Mouse (Mus musculus): ENCODE measurements at regions not wholly inside any gene's neighbourhood (a gene's known extent, or its start where the extent isn't known, plus 50 kb on each side); places are given as distances from the start of the nearest gene placed in this dataset.

GRCm38 (mm10) chr1:35992937-35993336 lies 75.3 kb upstream of the Hs6st1 start:
- 68% methylated on average over 3 of the region's 3 CpGs for WGBS
- Histone ChIP-seq H3K36me3 (ENCODE audit: control insufficient read depth, insufficient read depth, low read length) (no peaks in the 10 kb centered on the region), H3K4me1 (ENCODE audit: control insufficient read depth, insufficient read depth, low read length) (no peaks in the 10 kb centered on the region), H3K4me3 (ENCODE audit: low read length) (no peak overlapping the region), H3K27me3 (replicated peaks; ENCODE audit: control insufficient read depth, insufficient read depth, low read length) (no peaks in the 10 kb centered on the region), H3K4me2 (ENCODE audit: low read depth, low read length) (no peak overlapping the region), H3K27ac (ENCODE audit: low read length) (no peak overlapping the region), H3K9ac (ENCODE audit: low read depth, low read length) (no peak overlapping the region), H3K9me3 (ENCODE audit: control insufficient read depth, low read length) (peaks cover 7% of the 10 kb centered on the region; the same call in 1 of the 2 replicates)
- ATAC-seq: no peak

GRCm38 (mm10) chr1:35995691-35996090 lies 72.5 kb upstream of the Hs6st1 start:
- no peaks in the 10 kb centered on the region for H3K36me3 ChIP-seq (ENCODE audit: control insufficient read depth, insufficient read depth, low read length)
- 76% methylated on average over 6 of the region's 6 CpGs for whole genome bisulfite sequencing

GRCm38 (mm10) chr1:36001319-36001718 lies 66.9 kb upstream of the Hs6st1 start:
- Histone ChIP-seq H3K27me3 (replicated peaks; ENCODE audit: control insufficient read depth, insufficient read depth, low read length) (no peaks in the 10 kb centered on the region), H3K4me2 (ENCODE audit: low read depth, low read length) (no peak overlapping the region), H3K9me3 (ENCODE audit: control insufficient read depth, low read length) (no peaks in the 10 kb centered on the region), H3K36me3 (ENCODE audit: control insufficient read depth, insufficient read depth, low read length) (no peaks in the 10 kb centered on the region), H3K4me3 (ENCODE audit: low read length) (no peak overlapping the region), H3K27ac (ENCODE audit: low read length) (no peak overlapping the region), H3K4me1 (ENCODE audit: control insufficient read depth, insufficient read depth, low read length) (no peaks in the 10 kb centered on the region), H3K9ac (ENCODE audit: low read depth, low read length) (no peak overlapping the region)
- WGBS: 91% methylated on average over 5 of the region's 5 CpGs
- ATAC-seq: no peak

More at GRCm38 (mm10) chr1:35995691-35996090, 72.5 kb upstream of the Hs6st1 start:
- Histone ChIP-seq H3K27ac (ENCODE audit: low read length) (no peak overlapping the region), H3K27me3 (replicated peaks; ENCODE audit: control insufficient read depth, insufficient read depth, low read length) (no peaks in the 10 kb centered on the region), H3K9me3 (ENCODE audit: control insufficient read depth, low read length) (no peaks in the 10 kb centered on the region), H3K4me2 (ENCODE audit: low read depth, low read length) (no peak overlapping the region), H3K4me1 (ENCODE audit: control insufficient read depth, insufficient read depth, low read length) (no peaks in the 10 kb centered on the region), H3K4me3 (ENCODE audit: low read length) (no peak overlapping the region), H3K9ac (ENCODE audit: low read depth, low read length) (no peak overlapping the region)
- ATAC-seq: no peak

GRCm38 (mm10) chr1:36001821-36002220 lies 66.4 kb upstream of the Hs6st1 start:
- no peaks in the 10 kb centered on the region for H3K36me3 ChIP-seq (ENCODE audit: control insufficient read depth, insufficient read depth, low read length)
- no peak overlapping the region for H3K4me3 ChIP-seq (ENCODE audit: low read length)
- 76% methylated on average over 1 of the region's 1 CpGs for WGBS
- H3K9me3 ChIP-seq (ENCODE audit: control insufficient read depth, low read length): no peaks in the 10 kb centered on the region
- no peak overlapping the region for H3K27ac ChIP-seq (ENCODE audit: low read length)
- H3K9ac ChIP-seq (ENCODE audit: low read depth, low read length): no peak overlapping the region
- H3K27me3 ChIP-seq (replicated peaks; ENCODE audit: control insufficient read depth, insufficient read depth, low read length): no peaks in the 10 kb centered on the region
- no peak for ATAC-seq
- H3K4me1 ChIP-seq (ENCODE audit: control insufficient read depth, insufficient read depth, low read length): no peaks in the 10 kb centered on the region
- H3K4me2 ChIP-seq (ENCODE audit: low read depth, low read length): no peak overlapping the region

- Histone ChIP-seq H3K4me1 (ENCODE audit: control insufficient read depth, insufficient read depth, low read length) (no peaks in the 10 kb centered on the region), H3K9ac (ENCODE audit: low read depth, low read length) (no peak overlapping the region), H3K36me3 (ENCODE audit: control insufficient read depth, insufficient read depth, low read length) (no peaks in the 10 kb centered on the region), H3K4me2 (ENCODE audit: low read depth, low read length) (no peak overlapping the region), H3K9me3 (ENCODE audit: control insufficient read depth, low read length) (no peaks in the 10 kb centered on the region), H3K27me3 (replicated peaks; ENCODE audit: control insufficient read depth, insufficient read depth, low read length) (no peaks in the 10 kb centered on the region), H3K27ac (ENCODE audit: low read length) (no peak overlapping the region), H3K4me3 (ENCODE audit: low read length) (no peak overlapping the region)
- ATAC-seq: no peak
- 30% methylated on average over 9 of the region's 9 CpGs for WGBS
Observed at GRCm38 (mm10) chr1:36003592-36003991, 64.6 kb upstream of the Hs6st1 start.

GRCm38 (mm10) chr1:36008598-36008997 lies 59.6 kb upstream of the Hs6st1 start:
- H3K4me3 ChIP-seq (ENCODE audit: low read length): no peak overlapping the region
- no peak overlapping the region for H3K27ac ChIP-seq (ENCODE audit: low read length)
- H3K4me1 ChIP-seq (ENCODE audit: control insufficient read depth, insufficient read depth, low read length): no peaks in the 10 kb centered on the region
- H3K9ac ChIP-seq (ENCODE audit: low read depth, low read length): no peak overlapping the region
- 90% methylated on average over 6 of the region's 6 CpGs for WGBS
- no peak overlapping the region for H3K4me2 ChIP-seq (ENCODE audit: low read depth, low read length)
- 0 out of 2 replicates have a peak, but pooled peaks cover 3% of the 10 kb centered on the region for H3K9me3 ChIP-seq (ENCODE audit: control insufficient read depth, low read length)
- no peaks in the 10 kb centered on the region for H3K27me3 ChIP-seq (replicated peaks; ENCODE audit: control insufficient read depth, insufficient read depth, low read length)
- ATAC-seq: no peak
- H3K36me3 ChIP-seq (ENCODE audit: control insufficient read depth, insufficient read depth, low read length): no peaks in the 10 kb centered on the region

GRCm38 (mm10) chr1:36009010-36009619 lies 59.1 kb upstream of the Hs6st1 start:
- H3K27ac ChIP-seq (ENCODE audit: low read length): no peak overlapping the region
- 73% methylated on average over 6 of the region's 6 CpGs for WGBS
- H3K27me3 ChIP-seq (replicated peaks; ENCODE audit: control insufficient read depth, insufficient read depth, low read length): no peaks in the 10 kb centered on the region
- H3K36me3 ChIP-seq (ENCODE audit: control insufficient read depth, insufficient read depth, low read length): no peaks in the 10 kb centered on the region
- H3K9ac ChIP-seq (ENCODE audit: low read depth, low read length): no peak overlapping the region
- ATAC-seq: no peak
- H3K4me2 ChIP-seq (ENCODE audit: low read depth, low read length): no peak overlapping the region
- H3K4me3 ChIP-seq (ENCODE audit: low read length): no peak overlapping the region
- H3K9me3 ChIP-seq (ENCODE audit: control insufficient read depth, low read length): 0 out of 2 replicates have a peak, but pooled peaks cover 3% of the 10 kb centered on the region
- H3K4me1 ChIP-seq (ENCODE audit: control insufficient read depth, insufficient read depth, low read length): peaks cover 3% of the 10 kb centered on the region; the same call in 1 of the 2 replicates

GRCm38 (mm10) chr1:36010151-36010550 lies 58.0 kb upstream of the Hs6st1 start:
- peaks cover 3% of the 10 kb centered on the region; the same call in 1 of the 2 replicates for H3K4me1 ChIP-seq (ENCODE audit: control insufficient read depth, insufficient read depth, low read length)
- H3K4me2 ChIP-seq (ENCODE audit: low read depth, low read length): no peak overlapping the region
- H3K27ac ChIP-seq (ENCODE audit: low read length): no peak overlapping the region
- WGBS: 87% methylated on average over 7 of the region's 7 CpGs
- no peak for ATAC-seq
- no peak overlapping the region for H3K4me3 ChIP-seq (ENCODE audit: low read length)
- no peaks in the 10 kb centered on the region for H3K36me3 ChIP-seq (ENCODE audit: control insufficient read depth, insufficient read depth, low read length)
- H3K9me3 ChIP-seq (ENCODE audit: control insufficient read depth, low read length): 0 out of 2 replicates have a peak, but pooled peaks cover 3% of the 10 kb centered on the region
- no peak overlapping the region for H3K9ac ChIP-seq (ENCODE audit: low read depth, low read length)
- no peaks in the 10 kb centered on the region for H3K27me3 ChIP-seq (replicated peaks; ENCODE audit: control insufficient read depth, insufficient read depth, low read length)

GRCm38 (mm10) chr1:36010834-36011233 lies 57.4 kb upstream of the Hs6st1 start:
- H3K9ac ChIP-seq (ENCODE audit: low read depth, low read length): no peak overlapping the region
- H3K4me3 ChIP-seq (ENCODE audit: low read length): no peak overlapping the region
- no peak for ATAC-seq
- H3K36me3 ChIP-seq (ENCODE audit: control insufficient read depth, insufficient read depth, low read length): no peaks in the 10 kb centered on the region
- H3K27ac ChIP-seq (ENCODE audit: low read length): no peak overlapping the region
- H3K4me2 ChIP-seq (ENCODE audit: low read depth, low read length): no peak overlapping the region
- peaks cover 3% of the 10 kb centered on the region; the same call in 1 of the 2 replicates for H3K4me1 ChIP-seq (ENCODE audit: control insufficient read depth, insufficient read depth, low read length)
- 72% methylated on average over 12 of the region's 12 CpGs for WGBS
- H3K27me3 ChIP-seq (replicated peaks; ENCODE audit: control insufficient read depth, insufficient read depth, low read length): no peaks in the 10 kb centered on the region
- H3K9me3 ChIP-seq (ENCODE audit: control insufficient read depth, low read length): 0 out of 2 replicates have a peak, but pooled peaks cover 3% of the 10 kb centered on the region
